Mouse (Mus musculus) G1E (cell line): ENCODE measurements at regions not wholly inside any gene's neighbourhood (a gene's known extent, or its start where the extent isn't known, plus 50 kb on each side); places are given as distances from the start of the nearest gene placed in this dataset.

Experiments
- CTCF ChIP-seq: IDR thresholded peaks from 2 replicates; pipeline ENCODE4 v1.5.1; 2012; ENCODE audit warnings: low read depth, low read length, inconsistent platforms, mixed read lengths
- GATA1 ChIP-seq: IDR thresholded peaks from 2 replicates; pipeline ENCODE4 v1.6.1; 2012; ENCODE audit warnings: borderline replicate concordance, low read length, inconsistent platforms, mixed read lengths
- GATA2 ChIP-seq: IDR thresholded peaks from 2 replicates; pipeline ENCODE4 v1.6.1; 2012; ENCODE audit warnings: low read depth, low read length, inconsistent platforms, borderline replicate concordance
- POLR2AphosphoS5 ChIP-seq: IDR thresholded peaks from 2 replicates; pipeline ENCODE4 v1.6.1; 2012; ENCODE audit warnings: low read depth, low read length, inconsistent platforms; ENCODE audit not compliant: insufficient replicate concordance
- TAL1 ChIP-seq: conservative IDR thresholded peaks from 2 replicates; pipeline ENCODE4 v1.6.1; 2012; ENCODE audit warnings: low read depth, low read length, inconsistent platforms, mixed read lengths

- TF ChIP-seq CTCF, result no peak
- no peak for TF ChIP-seq GATA1
- no peak for TF ChIP-seq POLR2AphosphoS5
- TF ChIP-seq GATA2, result no peak
- TF ChIP-seq TAL1, result no peak
Observed at GRCm38 (mm10) chr15:64541395-64541794, 276.1 kb upstream of the Gm21798 start.
